Mouse (Mus musculus) CH12F3 (cell line): ENCODE data around the gene Amigo1.

Experiments
- in situ Hi-C: fragments of 300-500 bp; cut with MboI; formaldehyde crosslinking; loops from 2 replicates; pipeline ENCODE4 v1.14.3; 2020; ENCODE audit warnings: low sequenced_read_pairs

Amigo1 gene

DNA sequence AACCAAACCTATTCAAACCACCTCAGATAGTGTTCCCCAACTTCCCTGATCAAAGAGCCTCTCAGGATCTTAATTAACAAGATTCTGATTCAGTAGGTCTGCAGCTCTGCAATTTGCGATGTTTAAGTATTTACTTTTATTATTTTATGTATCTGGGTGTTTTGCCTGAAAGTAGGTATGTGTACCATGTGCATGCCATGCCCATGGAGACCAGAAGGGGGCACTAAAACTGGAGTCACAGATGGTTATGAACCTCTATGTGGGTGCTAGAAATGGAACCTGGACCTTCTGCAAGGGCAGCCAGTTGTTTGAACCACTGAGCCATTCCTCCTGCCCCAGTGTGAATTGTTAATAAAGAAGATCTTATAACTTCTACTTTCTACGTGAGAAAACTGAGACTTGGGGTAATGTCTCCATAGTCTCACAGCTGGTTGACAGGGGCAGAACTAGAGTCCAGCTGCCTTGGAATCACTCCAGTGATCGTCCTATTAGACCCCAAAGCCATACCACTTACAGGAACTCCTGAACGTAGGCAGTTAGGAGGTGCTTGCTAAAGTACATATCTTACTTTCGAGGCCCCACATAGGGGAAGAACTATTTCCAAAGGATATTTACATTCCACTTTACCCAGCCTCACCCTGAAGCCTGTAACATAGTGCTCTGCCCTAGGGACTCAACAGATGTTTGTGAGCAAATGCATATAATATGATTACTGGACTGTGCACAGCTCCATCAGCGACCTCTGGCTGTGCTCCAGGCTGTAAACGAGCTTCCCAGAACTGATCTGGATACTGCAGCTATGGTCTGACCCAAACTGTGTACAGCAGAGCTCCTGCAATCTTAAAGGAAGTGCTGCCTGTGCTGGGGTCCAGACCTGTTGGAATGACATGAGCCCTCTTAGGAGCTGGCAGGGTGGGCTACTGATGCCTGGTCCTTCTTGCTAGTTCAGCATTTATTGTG is 7.1 kb upstream of the Amigo1 start:
- in situ Hi-C loops, result no loop called here

GRCm38 (mm10) chr3:108180514-108180913 is 5.6 kb upstream of the Amigo1 start:
- in situ Hi-C loops, result no loop called here

GRCm38 (mm10) chr3:108184742-108185141 is 1.4 kb upstream of the Amigo1 start:
- in situ Hi-C loops, result no loop called here

GRCm38 (mm10) chr3:108185460-108186097 is 556 bp upstream of the Amigo1 start:
- in situ Hi-C loops, result no loop called here

DNA sequence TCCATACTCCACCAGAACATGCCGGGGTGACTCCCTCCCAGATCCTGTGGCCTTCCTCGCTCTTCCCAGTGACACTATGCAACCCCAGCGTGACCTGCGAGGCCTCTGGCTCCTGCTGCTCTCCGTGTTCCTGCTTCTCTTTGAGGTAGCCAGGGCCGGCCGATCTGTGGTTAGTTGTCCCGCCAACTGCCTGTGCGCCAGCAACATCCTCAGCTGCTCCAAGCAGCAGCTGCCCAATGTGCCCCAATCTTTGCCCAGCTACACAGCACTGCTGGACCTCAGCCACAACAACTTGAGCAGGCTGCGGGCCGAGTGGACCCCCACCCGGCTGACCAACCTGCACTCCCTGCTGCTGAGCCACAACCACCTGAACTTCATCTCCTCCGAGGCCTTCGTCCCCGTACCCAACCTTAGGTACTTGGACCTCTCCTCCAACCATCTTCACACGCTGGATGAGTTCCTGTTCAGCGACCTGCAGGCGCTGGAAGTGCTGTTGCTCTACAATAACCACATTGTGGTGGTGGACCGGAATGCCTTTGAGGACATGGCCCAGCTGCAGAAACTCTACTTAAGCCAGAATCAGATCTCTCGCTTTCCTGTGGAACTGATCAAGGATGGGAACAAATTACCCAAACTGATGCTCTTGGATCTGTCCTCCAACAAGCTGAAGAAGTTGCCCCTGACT is 1.1 kb downstream of the Amigo1 start:
- in situ Hi-C loops, result no loop called here

GRCm38 (mm10) chr3:108188716-108189490 is 2.8 kb downstream of the Amigo1 start:
- in situ Hi-C loops, result no loop called here

GRCm38 (mm10) chr3:108189897-108190296 is 3.8 kb downstream of the Amigo1 start:
- in situ Hi-C loops, result no loop called here

- in situ Hi-C loops, result no loop called here
Observed at GRCm38 (mm10) chr3:108193686-108194085, 7.6 kb downstream of the Amigo1 start.

DNA sequence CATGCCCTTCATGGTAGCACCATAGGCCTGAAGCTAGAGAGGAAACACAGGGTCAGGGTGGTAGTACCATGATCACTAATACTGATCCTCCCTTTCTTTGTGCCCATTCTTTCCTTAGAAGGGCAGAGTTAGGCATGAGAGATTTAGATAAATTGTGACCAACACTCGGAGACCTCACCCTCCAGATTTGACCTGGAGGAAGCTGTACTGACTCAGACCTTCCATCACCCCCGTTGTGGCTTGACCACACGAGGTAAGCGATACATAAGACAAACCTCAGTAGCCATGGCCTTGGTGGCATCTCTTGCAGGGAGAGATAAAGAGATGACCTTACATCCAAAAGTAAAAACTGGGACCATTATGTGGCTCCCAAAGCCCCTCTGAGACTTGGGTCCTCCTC is 9.2 kb downstream of the Amigo1 start:
- in situ Hi-C loops, result no loop called here

GRCm38 (mm10) chr3:108195941-108196590 is 9.9 kb downstream of the Amigo1 start:
- in situ Hi-C loops, result no loop called here

GRCm38 (mm10) chr3:108197066-108197497 is 10.9 kb downstream of the Amigo1 start:
- in situ Hi-C loops, result no loop called here

GRCm38 (mm10) chr3:108199231-108199630 is 13.1 kb downstream of the Amigo1 start:
- in situ Hi-C loops, result no loop called here

GRCm38 (mm10) chr3:108200329-108201323 is 14.5 kb downstream of the Amigo1 start, which contains the start of gene Cyb561d1:
Gene Cyb561d1, minus strand, starts transcription at chr3:108201212.
- in situ Hi-C loops, result no loop called here

GRCm38 (mm10) chr3:108202506-108202905 is 16.4 kb downstream of the Amigo1 start:
- in situ Hi-C loops, result no loop called here

GRCm38 (mm10) chr3:108203212-108203611 is 17.1 kb downstream of the Amigo1 start:
- in situ Hi-C loops, result no loop called here

DNA sequence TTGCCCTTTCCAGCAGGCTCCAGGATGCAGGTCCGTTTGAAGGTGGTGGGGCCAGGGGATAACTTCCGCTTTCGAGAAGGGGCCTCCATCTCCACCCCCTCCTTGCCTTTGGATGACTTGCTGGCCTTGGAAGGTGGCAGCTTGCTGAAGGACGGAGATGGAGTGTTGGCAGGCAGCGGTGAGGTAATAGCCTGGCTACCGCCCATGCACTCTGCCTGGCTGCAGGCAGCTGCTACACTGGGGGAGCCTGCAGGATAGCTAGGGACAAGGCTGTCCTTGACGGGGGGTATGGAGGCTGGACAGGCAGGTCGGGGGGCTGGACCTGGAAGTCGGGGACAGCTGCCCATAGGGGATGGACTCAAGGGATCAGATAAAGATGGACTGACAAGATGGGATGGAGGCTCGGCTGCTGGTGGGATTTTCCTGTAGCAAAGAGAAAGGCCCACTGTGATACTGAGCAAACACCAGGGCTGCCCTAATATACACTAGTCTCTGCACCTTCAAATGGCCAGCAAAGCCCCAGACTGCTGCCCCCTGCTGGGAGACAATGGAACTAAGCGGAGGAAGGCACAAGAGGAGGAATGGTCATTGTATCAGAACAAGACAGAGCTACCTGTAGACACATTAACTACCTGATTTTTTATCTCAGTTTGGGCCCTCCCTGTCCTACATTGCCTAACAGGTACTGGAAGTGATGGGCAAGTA is 17.6 kb downstream of the Amigo1 start:
- in situ Hi-C loops, result no loop called here

DNA sequence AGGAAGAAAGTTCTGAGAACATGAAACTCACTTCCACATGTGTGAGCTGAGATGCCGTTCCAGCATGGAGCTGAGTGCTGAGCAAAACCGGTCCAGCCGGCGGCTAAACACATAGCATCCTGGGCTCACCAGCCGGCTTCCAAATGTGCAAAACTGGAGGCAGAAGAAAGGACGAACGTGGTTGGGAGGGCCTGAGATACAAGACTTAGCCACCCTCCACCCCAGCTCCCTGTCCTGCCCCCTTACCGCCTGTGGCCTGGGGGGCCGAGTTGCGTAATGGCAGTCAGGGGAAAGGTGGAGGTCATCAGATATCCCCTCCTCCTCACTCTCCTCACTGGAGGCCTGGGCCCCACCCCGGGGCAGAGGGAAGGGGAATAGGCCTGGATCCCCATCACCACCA is 18.3 kb downstream of the Amigo1 start:
- in situ Hi-C loops, result no loop called here

DNA sequence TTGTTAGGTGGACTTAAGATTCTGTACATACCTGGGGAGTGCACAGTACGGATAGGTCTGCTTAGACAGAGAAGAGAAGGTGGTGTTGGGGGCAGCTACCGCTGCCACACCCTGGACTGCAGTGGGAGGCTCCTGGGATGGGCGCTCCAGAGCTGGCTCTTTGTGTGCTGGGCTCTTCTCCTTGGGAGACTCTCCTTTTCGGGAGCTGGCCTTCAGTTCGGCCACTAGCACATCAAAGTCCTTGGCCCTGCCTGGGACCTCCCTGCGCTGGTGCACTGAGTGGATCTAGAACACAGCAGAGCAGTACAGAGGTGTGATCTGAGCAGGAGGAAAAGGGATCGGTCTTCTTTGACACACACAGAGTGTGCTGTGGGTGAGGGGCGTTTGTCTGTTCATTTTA is 19.5 kb downstream of the Amigo1 start:
- in situ Hi-C loops, result no loop called here
